Mouse (Mus musculus) lung, adult 2 months (tissue): ENCODE data around the gene Pnpla5.

Experiments
- CTCF ChIP-seq: fragments of 200-500 bp; IDR thresholded peaks from 2 replicates; pipeline ENCODE4 v1.5.1; 2011; ENCODE audit warnings: mild to moderate bottlenecking, low read length, control low read depth; ENCODE audit not compliant: insufficient read depth
- POLR2A ChIP-seq: fragments of 200-500 bp; IDR thresholded peaks from 2 replicates; pipeline ENCODE4 v1.6.1; 2011; ENCODE audit warnings: low read depth, mild to moderate bottlenecking, control low read depth, low read length, borderline replicate concordance; ENCODE audit errors: extremely low read depth

GRCm38 (mm10) chr15:84140929-84141328, 18.0 kb upstream of the Pnpla5 start:
- TF ChIP-seq CTCF: no peak
- no peak for TF ChIP-seq POLR2A
